Mouse (Mus musculus) G1E (cell line): ENCODE measurements around the gene Atpaf1.

Source experiments
- CTCF ChIP-seq: IDR thresholded peaks from 2 replicates; pipeline ENCODE4 v1.5.1; 2012; ENCODE audit warnings: low read depth, low read length, inconsistent platforms, mixed read lengths
- GATA1 ChIP-seq: IDR thresholded peaks from 2 replicates; pipeline ENCODE4 v1.6.1; 2012; ENCODE audit warnings: borderline replicate concordance, low read length, inconsistent platforms, mixed read lengths
- POLR2AphosphoS5 ChIP-seq: IDR thresholded peaks from 2 replicates; pipeline ENCODE4 v1.6.1; 2012; ENCODE audit warnings: low read depth, low read length, inconsistent platforms; ENCODE audit not compliant: insufficient replicate concordance
- TAL1 ChIP-seq: conservative IDR thresholded peaks from 2 replicates; pipeline ENCODE4 v1.6.1; 2012; ENCODE audit warnings: low read depth, low read length, inconsistent platforms, mixed read lengths

DNA sequence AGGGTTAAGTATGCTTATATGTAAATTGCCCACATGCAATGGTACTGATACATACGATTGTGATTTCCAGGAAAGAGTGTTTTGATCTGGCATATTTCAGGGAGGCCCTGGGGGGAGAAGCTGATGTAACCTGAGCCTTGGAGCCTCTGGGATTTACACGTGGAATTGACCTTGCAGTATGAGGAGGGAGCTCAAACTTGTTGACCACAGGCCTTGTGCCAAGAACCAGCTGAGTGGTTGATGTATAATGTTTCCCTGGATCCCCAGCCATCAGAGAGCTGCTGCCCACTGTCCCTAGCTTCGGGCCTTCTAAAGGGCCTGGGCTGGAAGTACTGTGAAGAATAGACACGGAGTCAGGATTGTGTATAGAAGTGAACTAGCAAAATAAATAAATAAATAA lies 55.3 kb downstream of the Atpaf1 start:
- no peak for TF ChIP-seq GATA1
- TF ChIP-seq CTCF, result no peak
- no peak for TF ChIP-seq TAL1
- TF ChIP-seq POLR2AphosphoS5, result no peak
